Mouse (Mus musculus) left cerebral cortex, postnatal 10 days (tissue): ENCODE results near the gene Eif2b3. TPM values are rescaled to one million over a fixed set of nuclear protein-coding genes. Genes with fewer than 3 reads are reported as not detected.
A peak's percentile ranks its signal among the peaks of the same experiment; 100 is the strongest.

Experiments used
- DNase-seq, 2 experiments: peaks; one replicate each; pipeline ENCODE4 v3.0.0; 2021 to 2022; ENCODE audit warnings: low spot score in 2 of 2, mixed read lengths in 1 of 2; ENCODE audit errors: extremely low spot score in 1 of 2
- intact Hi-C: fragments of 180-260 bp; cut with DNase I; formaldehyde crosslinking; loops from one replicate; pipeline ENCODE4 v1.15.1; 2025
- total RNA-seq, 2 experiments: library from RNA; stranded (reverse); gene quantifications; 2 replicates each; pipeline ENCODE4 v1.2.3; 2021

Eif2b3 gene
- total RNA-seq, 2 experiments from 2014 or later: 25.5 to 26.9 TPM

- intact Hi-C loops: no loop called here
- DNase-seq: no peak
These were observed 12.1 kb upstream of the Eif2b3 start for GRCm38 (mm10) chr4:117007058-117007457.

DNA sequence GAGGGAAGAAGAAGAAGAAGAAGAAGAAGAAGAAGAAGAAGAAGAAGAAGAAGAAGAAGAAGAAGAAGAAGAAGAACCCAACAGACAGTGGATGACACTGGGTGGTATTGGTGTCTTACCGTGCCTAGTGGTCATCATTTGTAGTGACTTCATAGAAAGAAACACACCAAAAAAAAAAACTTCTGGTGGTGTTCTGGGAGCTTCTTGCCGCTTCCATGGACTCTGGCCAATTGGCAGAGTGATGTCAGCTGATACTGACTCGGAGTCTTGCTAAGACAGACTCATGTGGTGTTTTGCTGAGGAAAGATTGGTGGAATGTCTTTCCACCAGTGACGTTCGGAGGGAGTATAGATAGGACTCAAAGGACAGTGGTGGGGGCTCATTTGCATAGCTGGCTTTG lies 9.0 kb upstream of the Eif2b3 start:
- DNase-seq: no peak
- intact Hi-C loops: no loop called here

- no peak for DNase-seq
- intact Hi-C loops: no loop called here
These were observed 5.6 kb upstream of the Eif2b3 start for GRCm38 (mm10) chr4:117013596-117013995.

DNA sequence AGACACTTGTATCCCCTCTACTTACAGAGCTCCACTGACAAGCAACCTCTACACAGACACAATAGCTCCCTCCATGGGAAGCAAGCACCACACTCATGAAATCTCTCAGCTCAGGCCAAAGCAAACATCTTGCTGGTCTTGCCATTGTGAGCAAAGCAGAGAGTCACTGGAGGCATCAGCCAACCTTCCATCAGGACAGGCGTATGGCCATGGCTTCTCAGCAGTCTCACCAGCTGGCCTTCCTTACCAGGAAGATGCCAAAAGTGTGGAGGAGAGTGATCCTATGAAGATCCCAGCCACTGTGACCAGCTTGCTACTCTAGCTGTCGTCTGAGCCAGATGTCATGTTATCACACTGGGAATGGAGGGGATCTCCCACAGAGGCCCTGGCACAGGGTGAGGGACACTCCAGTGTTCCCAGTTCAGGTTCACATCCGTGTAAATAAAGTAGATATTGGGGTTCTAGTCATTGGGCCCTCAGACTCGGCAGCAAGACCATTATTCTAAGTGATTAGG lies 4.2 kb upstream of the Eif2b3 start:
- intact Hi-C loops: no loop called here
- no peak for DNase-seq

- intact Hi-C loops: no loop called here
- DNase-seq: no peak
These were observed 1.5 kb upstream of the Eif2b3 start for GRCm38 (mm10) chr4:117017738-117018137.

- intact Hi-C loops: no loop called here
- no peak for DNase-seq
These were observed 875 bp upstream of the Eif2b3 start for GRCm38 (mm10) chr4:117018327-117018726.

GRCm38 (mm10) chr4:117023469-117023868 lies 4.3 kb downstream of the Eif2b3 start:
- DNase-seq: no peak
- intact Hi-C loops: no loop called here

DNA sequence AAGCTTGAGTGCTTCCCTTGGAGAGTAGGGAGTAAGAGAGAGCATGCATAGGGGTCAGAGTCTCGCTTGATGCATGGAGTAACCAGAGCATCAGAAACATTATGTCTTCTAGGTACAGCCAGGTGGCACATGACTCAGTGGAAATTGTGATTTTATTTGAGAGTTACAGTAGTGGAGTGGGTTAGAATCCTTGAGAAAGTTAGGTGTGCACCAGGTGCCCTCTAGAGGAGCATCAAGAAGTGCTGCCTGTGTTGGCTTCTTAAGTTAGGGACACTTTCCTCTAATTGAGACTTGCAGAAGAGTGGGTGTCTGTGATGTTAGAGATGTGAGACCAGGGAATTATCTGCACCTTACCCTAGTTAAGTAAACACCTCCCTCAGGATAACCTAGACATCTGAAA lies 11.9 kb downstream of the Eif2b3 start:
- intact Hi-C loops: no loop called here
- no peak for DNase-seq

- DNase-seq: peak; percentile 45 to 57
- intact Hi-C loops: no loop called here
These were observed 20.9 kb downstream of the Eif2b3 start for GRCm38 (mm10) chr4:117039925-117040687.

- intact Hi-C loops: no loop called here
These were observed 21.6 kb downstream of the Eif2b3 start for GRCm38 (mm10) chr4:117040791-117041190.

DNA sequence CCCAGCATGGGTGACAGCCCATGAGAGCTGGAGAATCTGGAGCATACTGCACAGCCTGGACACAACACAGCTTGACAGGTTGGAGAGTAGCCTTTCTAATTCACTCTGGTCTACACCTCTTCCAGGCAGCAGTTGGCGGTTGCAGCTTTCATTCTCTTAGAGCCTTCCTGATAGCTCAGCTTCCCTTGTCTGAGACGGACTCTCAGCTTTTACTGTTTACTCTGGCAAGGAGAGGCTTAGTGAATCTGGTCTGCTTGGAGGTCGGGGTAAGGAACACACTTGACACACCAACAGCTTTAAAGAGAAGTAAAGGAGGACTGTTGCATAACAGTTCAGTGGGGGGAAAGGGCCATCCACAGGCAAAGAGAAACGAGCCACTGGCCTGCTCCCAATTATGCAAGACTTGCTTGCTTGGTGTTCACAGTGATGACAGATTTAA lies 22.1 kb downstream of the Eif2b3 start:
- intact Hi-C loops: no loop called here
- peak in 1 of 2 experiments; percentile 7 for DNase-seq

More at GRCm38 (mm10) chr4:117040791-117041190, 21.6 kb downstream of the Eif2b3 start:
- no peak for DNase-seq

DNA sequence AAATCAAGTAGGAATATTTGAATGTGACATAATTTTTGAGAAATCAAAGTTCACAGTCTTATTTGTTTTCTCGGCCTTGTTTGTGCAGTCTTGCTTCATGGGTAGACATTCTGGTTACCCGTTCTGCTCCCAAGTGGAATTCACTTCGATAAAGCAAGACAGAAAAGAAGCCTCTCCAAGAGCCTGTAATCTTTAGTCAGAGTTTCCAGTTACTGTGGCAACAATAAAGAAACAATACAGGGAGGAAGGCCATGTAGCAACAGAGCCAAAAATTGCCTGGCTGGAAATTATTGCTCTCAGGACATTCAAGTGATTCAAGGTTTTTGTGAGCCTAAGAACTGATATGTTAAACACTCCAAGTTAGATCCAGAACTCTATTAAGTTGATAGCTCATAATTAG lies 29.6 kb downstream of the Eif2b3 start:
- intact Hi-C loops: no loop called here

DNA sequence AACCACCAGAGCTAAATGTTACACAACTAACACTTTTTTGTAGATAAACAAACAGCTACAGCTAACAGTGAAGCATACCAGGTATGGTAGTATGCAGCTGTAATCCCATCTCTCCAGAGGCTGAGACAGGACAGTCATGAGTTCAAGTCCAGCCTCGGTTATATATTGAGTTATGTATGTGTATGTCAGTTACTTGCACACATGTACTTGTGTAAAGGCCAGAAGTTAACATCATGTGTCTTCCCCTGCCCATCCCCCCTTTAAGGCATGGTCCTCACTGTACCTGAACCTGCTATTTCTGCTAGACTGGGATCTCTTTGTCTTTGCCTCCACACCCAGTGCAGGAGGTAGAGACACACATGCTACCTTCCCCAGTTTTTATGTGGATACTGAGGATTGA lies 30.3 kb downstream of the Eif2b3 start:
- DNase-seq: no peak
- intact Hi-C loops: no loop called here

More for the DNA sequence above, 29.6 kb downstream of the Eif2b3 start:
- no peak for DNase-seq

DNA sequence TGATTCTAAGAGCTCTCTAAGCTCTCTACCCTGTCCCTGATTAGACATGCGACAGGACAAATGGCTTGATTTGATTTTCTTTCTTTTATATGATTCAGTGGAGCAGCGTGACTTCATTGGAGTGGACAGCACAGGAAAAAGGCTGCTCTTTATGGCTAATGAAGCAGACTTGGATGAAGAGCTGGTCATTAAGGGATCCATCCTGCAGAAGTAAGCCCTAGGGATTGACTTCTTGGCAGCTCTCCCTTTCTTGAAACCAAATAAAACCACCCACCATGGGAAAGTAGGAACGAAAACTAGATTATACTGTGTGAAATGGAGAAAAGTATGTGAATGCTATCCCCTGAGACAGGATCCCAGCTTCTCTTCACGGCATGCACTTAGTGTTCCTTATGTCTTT lies 33.4 kb downstream of the Eif2b3 start:
- intact Hi-C loops: loop anchor here (5.0 kb wide), 1 partner anchor 45 kb away; the partner anchor contains the start of gene Ptch2
- DNase-seq: no peak

DNA sequence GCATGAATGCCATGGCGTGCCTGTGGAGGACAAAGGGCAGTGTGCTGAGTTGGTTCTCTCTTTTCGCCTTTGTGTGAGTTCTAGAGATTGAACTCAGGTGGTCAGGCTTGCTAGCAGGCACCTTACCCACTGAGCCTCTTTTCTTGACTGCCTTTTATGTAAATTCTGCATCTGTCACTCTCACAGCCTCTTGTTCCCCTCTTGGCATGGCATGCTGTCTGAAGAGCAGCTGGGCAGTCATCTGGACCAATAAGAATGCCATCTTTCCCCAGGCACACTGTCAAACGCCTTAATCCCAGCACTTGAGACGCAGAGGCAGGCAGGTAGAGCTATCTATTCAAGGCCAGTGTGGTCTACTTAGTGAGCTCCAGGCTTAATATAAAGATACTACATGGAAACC lies 34.8 kb downstream of the Eif2b3 start:
- intact Hi-C loops: loop anchor here (5.0 kb wide), 1 partner anchor 43 kb away; the partner anchor contains the start of gene Ptch2
- no peak for DNase-seq

DNA sequence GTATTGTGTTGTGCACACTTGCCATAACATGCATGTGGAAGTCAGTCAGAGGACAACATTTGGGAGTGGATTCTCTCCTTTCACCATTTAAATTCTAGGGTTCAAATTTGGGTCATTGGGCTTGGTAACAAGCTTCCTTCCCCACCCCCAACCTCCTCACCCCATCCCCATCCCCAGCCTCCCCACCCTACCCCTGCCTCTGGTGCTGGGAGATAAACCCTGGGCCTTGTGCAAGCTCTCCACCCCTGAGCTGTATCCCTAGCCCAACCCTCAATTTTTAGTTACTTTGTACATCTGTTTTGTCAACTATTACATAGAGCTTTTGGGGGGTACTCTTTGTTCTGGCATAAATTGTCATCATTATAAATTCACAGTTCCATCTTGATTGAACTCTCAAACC lies 36.9 kb downstream of the Eif2b3 start:
- DNase-seq: no peak
- intact Hi-C loops: no loop called here

DNA sequence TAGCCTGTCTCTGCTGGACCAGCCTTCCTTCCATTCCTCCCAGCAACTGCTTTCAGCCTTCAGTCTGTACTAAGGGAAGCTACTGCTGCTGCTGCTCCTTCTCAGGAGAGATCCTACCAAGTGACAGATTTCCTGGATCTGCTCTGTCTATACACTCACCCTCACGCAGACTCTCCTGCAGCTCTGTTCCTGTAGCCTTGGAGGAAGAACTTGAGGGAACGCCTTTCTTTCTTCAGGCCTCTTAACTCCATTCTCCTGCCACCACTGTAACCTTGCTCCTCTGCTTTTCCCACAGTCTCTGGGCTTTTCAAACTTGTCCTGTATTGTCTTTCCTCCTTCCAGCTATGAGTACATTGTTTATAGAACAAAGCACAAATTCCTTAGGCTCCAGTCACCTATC lies 37.3 kb downstream of the Eif2b3 start:
- no peak for DNase-seq
- intact Hi-C loops: no loop called here

GRCm38 (mm10) chr4:117058512-117058911 lies 39.3 kb downstream of the Eif2b3 start:
- intact Hi-C loops: no loop called here
- DNase-seq: no peak

- no peak for DNase-seq
- intact Hi-C loops: no loop called here
These were observed 43.6 kb downstream of the Eif2b3 start for GRCm38 (mm10) chr4:117062700-117063390.

- intact Hi-C loops: no loop called here
- DNase-seq: no peak
These were observed 48.8 kb downstream of the Eif2b3 start for GRCm38 (mm10) chr4:117068035-117068434.
